Mouse (Mus musculus) midbrain, embryonic 16.5 days (tissue): ENCODE measurements around the gene Rin1. TPM values are rescaled to one million over a fixed set of nuclear protein-coding genes. Genes with fewer than 3 reads are reported as not detected.

Experiments
- ATAC-seq: fragments of 200-750 bp; cut with Nextera tagmentation; 2 replicates; pipeline ENCODE4 v1.8.0; 2017; ENCODE audit warnings: moderate TSS enrichment
- H3K27ac ChIP-seq: fragments of 300-500 bp; sonication (generic); 2 replicates; pipeline ENCODE4 v1.5.1; 2014; ENCODE audit warnings: mild to moderate bottlenecking, low read length, mixed read lengths
- H3K27me3 ChIP-seq: fragments of 300-500 bp; sonication (generic); 2 replicates; pipeline ENCODE4 v1.6.1; 2014; ENCODE audit warnings: low read depth, low read length, mixed read lengths; ENCODE audit not compliant: control insufficient read depth, insufficient read depth
- H3K36me3 ChIP-seq: fragments of 300-500 bp; sonication (generic); 2 replicates; pipeline ENCODE4 v1.6.1; 2014; ENCODE audit warnings: mild to moderate bottlenecking, low read length, moderate library complexity, mixed read lengths; ENCODE audit not compliant: control insufficient read depth, insufficient read depth
- H3K4me1 ChIP-seq: fragments of 300-500 bp; sonication (generic); 2 replicates; pipeline ENCODE4 v1.6.1; 2014; ENCODE audit warnings: mild to moderate bottlenecking, low read length, mixed read lengths; ENCODE audit not compliant: control insufficient read depth, insufficient read depth
- H3K4me2 ChIP-seq: fragments of 300-500 bp; sonication (generic); 2 replicates; pipeline ENCODE4 v1.6.1; 2014; ENCODE audit warnings: mild to moderate bottlenecking, low read length, mixed read lengths
- H3K4me3 ChIP-seq: fragments of 300-500 bp; sonication (generic); 2 replicates; pipeline ENCODE4 v1.5.1; 2014; ENCODE audit warnings: low read depth, mild to moderate bottlenecking, low read length, moderate library complexity, mixed read lengths
- H3K9ac ChIP-seq: fragments of 300-500 bp; sonication (generic); 2 replicates; pipeline ENCODE4 v1.6.1; 2014; ENCODE audit warnings: low read depth, low read length, mixed read lengths
- H3K9me3 ChIP-seq: fragments of 300-500 bp; sonication (generic); replicated peaks from 2 replicates; pipeline ENCODE4 v1.6.1; 2014; ENCODE audit warnings: mild to moderate bottlenecking, low read length, mixed read lengths; ENCODE audit not compliant: control insufficient read depth, poor library complexity, severe bottlenecking
- WGBS: fragments of 180-500 bp; shearing (Covaris S2); extraction: QIAGEN DNeasy Blood & Tissue Kit; methylation state at CpG from one replicate; pipeline ENCODE4 v1.1.7; 2014; 5-methylcytosine and 5-hydroxymethylcytosine counted together
- polyA plus RNA-seq: library from polyadenylated mRNA; unstranded; fragments of >200 nt; fragmentation: Nextera tagmentation; extraction: Ambion mirVana; gene quantifications from 2 replicates; pipeline ENCODE4 v1.2.1, GENCODE M21; 2015

The Rin1 gene
- polyA plus RNA-seq, 1 experiment from 2014 or later, result 1.5 TPM

DNA sequence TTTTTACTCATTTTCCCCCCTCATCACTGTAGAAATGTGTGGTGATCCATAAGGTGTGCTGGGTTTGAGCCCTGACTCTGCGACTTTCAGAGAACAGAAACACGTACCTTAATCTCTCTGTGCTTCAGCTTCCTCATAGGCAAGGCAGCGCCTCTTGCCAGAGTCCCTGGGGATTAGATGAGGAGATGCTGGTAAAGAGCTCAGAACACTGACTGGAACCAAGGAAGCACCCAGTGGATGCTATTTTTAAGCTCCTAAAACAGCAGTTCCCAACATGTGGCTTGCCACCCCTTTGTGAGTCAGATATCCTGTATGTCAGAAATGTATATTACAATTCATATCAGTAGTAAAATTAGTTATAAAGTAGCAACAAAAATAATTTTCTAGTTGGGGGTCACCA is 32.1 kb upstream of the Rin1 start:
- H3K27me3 ChIP-seq, result no peaks in the 10 kb centered on the region

DNA sequence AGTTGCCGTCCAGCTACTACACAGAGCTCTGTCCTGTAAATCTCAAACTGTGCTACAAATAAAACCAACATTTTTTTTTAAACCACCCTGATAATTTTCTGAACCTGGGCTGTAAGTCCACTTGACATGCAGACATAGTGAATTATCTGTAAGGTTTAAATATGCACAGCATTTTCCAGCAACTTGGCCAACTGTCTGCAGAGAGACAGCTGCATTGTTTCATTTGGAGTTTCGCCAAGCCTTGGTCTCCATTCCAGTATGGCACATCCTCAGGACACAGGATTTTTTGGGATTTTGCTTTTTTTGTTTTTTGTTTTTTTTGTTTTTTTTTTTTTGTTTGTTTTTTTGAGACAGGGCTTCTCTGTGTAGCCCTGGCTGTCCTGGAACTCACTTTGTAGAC is 28.9 kb upstream of the Rin1 start:
- no peak for ATAC-seq
- 85% methylated on average over 2 of the region's 2 CpGs for WGBS
- no peak overlapping the region for H3K4me2 ChIP-seq
- no peaks in the 10 kb centered on the region for H3K36me3 ChIP-seq
- H3K27me3 ChIP-seq, result no peaks in the 10 kb centered on the region
- H3K4me1 ChIP-seq, result peaks cover 4% of the 10 kb centered on the region; the same call in 1 of the 2 replicates
- no peak overlapping the region for H3K27ac ChIP-seq
- H3K9me3 ChIP-seq, result no peaks in the 10 kb centered on the region
- H3K4me3 ChIP-seq, result no peak overlapping the region
- H3K9ac ChIP-seq, result no peak overlapping the region

More for the DNA sequence above, 32.1 kb upstream of the Rin1 start:
- no peak overlapping the region for H3K9ac ChIP-seq
- no peaks in the 10 kb centered on the region for H3K4me1 ChIP-seq
- no peak for ATAC-seq
- WGBS, result 80% methylated on average over 3 of the region's 3 CpGs
- no peaks in the 10 kb centered on the region for H3K36me3 ChIP-seq
- no peak overlapping the region for H3K4me3 ChIP-seq
- H3K9me3 ChIP-seq, result no peaks in the 10 kb centered on the region
- no peak overlapping the region for H3K4me2 ChIP-seq
- H3K27ac ChIP-seq, result no peak overlapping the region

DNA sequence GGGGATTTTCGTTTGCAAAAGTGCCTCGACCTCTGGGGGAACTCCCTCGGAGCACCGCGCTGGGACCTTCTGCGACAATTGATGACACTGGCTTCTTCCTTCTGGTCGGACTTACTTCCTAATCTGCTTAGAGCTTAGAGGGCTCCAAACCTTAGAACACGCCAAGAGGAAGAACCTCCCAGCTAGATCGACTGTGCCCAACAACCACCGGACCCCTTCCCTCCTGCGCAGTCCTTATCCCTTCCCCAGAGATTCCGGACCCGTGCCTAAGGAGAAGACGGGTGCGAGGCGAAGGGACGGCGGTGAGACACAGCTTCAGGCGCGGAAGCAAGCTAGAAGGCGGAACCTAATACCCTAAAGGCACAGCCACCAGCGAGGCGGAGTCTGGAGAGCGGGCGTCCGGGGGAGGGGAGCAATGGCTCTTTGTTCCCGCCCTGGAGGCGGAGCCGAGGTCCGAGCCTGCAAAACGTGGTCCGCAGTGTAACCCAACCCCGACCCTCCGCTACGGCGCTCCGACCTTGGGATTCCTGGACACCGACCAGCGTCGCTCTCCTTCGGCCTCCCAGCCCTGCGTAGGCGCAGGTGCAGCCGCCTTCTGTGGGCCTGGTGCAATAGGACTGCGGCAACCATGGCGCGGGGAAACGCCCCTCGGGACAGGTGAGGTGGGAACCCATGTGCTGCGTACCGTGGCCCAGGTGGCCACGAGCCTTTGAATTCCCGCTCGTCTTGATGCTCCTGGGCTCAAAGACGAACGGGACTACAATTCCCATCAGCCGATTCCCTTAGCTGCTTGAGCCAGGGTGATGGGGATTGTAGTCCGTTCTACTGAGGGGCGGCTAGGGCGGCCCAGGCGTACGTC is 26.4 kb upstream of the Rin1 start, which contains the start of gene Slc29a2:
Gene Slc29a2 (plus strand): TSS at position 240 of the 859 bp plus-strand sequence.
- H3K4me3 ChIP-seq, result peak within 1 kb of the TSS; percentile 59
- WGBS, result under 1% methylated on average over 62 of the region's 62 CpGs
- H3K4me1 ChIP-seq, result peaks cover 4% of the 10 kb centered on the region; the same call in 1 of the 2 replicates
- no peaks in the 10 kb centered on the region for H3K27me3 ChIP-seq
- no peaks in the 10 kb centered on the region for H3K9me3 ChIP-seq
- peak within 1 kb of the TSS; percentile 63 for H3K4me2 ChIP-seq
- H3K27ac ChIP-seq, result peak within 1 kb of the TSS; percentile 92
- ATAC-seq, result peak; percentile 94
- H3K36me3 ChIP-seq, result 0 out of 2 replicates have a peak, but pooled peaks cover 2% of the 10 kb centered on the region
- H3K9ac ChIP-seq, result peak within 1 kb of the TSS; percentile 76

DNA sequence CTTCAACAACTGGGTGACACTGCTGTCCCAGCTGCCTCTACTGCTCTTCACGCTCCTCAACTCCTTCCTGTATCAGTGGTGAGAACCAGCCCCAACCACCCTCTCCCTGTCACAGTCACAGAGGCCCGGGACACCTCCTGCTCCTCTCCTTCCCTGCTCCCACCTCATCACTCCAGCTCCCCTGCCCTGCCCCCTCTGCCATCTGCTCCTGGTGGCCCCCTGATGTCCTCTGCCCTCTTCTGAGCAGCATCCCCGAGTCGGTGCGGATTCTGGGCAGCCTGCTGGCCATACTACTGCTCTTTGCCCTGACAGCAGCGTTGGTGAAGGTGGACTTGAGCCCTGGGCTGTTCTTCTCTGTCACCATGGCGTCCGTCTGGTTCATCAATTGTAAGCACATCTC is 24.2 kb upstream of the Rin1 start:
- Histone ChIP-seq H3K9ac (no peak overlapping the region), H3K27me3 (no peaks in the 10 kb centered on the region), H3K36me3 (peaks cover 16% of the 10 kb centered on the region; the same call in 1 of the 2 replicates), H3K9me3 (no peaks in the 10 kb centered on the region), H3K27ac (no peak overlapping the region), H3K4me1 (peaks cover 4% of the 10 kb centered on the region; the same call in 1 of the 2 replicates), H3K4me3 (no peak overlapping the region), H3K4me2 (no peak overlapping the region)
- 88% methylated on average over 8 of the region's 8 CpGs for WGBS
- ATAC-seq, result no peak

GRCm38 (mm10) chr19:5032686-5033085 is 17.6 kb upstream of the Rin1 start:
- H3K9me3 ChIP-seq, result no peaks in the 10 kb centered on the region
- H3K4me1 ChIP-seq, result peaks cover 4% of the 10 kb centered on the region; the same call in 1 of the 2 replicates
- ATAC-seq, result no peak
- H3K9ac ChIP-seq, result no peak overlapping the region
- H3K27ac ChIP-seq, result no peak overlapping the region
- no peak overlapping the region for H3K4me2 ChIP-seq
- H3K36me3 ChIP-seq, result peaks cover 22% of the 10 kb centered on the region; the same call in 1 of the 2 replicates
- no peak overlapping the region for H3K4me3 ChIP-seq
- 84% methylated on average over 3 of the region's 3 CpGs for WGBS
- no peaks in the 10 kb centered on the region for H3K27me3 ChIP-seq

DNA sequence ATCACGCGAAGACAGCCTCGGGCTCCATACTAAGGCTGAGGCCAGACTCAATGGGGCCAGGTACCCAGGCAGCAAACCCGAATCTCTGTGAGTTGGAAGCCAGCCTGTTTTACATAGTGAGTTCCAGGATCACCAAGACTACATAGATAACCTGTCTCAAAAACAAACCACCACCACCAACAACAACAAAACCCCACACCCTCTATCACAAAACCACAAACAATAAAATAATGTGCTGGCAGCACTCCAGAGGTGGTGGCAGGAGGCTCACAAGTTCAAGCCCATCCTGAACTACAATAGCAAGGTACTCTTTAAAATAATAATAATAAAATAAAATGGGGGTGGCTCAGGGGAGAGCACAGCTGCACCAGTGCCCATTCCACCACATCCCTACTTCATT is 13.7 kb upstream of the Rin1 start:
- Histone ChIP-seq H3K9me3 (no peaks in the 10 kb centered on the region), H3K9ac (no peak overlapping the region), H3K36me3 (0 out of 2 replicates have a peak, but pooled peaks cover 3% of the 10 kb centered on the region), H3K27ac (no peak overlapping the region), H3K4me1 (peaks cover 22% of the 10 kb centered on the region), H3K4me2 (no peak overlapping the region), H3K4me3 (no peak overlapping the region), H3K27me3 (no peaks in the 10 kb centered on the region)
- WGBS, result 81% methylated on average over 4 of the region's 4 CpGs
- ATAC-seq, result no peak

DNA sequence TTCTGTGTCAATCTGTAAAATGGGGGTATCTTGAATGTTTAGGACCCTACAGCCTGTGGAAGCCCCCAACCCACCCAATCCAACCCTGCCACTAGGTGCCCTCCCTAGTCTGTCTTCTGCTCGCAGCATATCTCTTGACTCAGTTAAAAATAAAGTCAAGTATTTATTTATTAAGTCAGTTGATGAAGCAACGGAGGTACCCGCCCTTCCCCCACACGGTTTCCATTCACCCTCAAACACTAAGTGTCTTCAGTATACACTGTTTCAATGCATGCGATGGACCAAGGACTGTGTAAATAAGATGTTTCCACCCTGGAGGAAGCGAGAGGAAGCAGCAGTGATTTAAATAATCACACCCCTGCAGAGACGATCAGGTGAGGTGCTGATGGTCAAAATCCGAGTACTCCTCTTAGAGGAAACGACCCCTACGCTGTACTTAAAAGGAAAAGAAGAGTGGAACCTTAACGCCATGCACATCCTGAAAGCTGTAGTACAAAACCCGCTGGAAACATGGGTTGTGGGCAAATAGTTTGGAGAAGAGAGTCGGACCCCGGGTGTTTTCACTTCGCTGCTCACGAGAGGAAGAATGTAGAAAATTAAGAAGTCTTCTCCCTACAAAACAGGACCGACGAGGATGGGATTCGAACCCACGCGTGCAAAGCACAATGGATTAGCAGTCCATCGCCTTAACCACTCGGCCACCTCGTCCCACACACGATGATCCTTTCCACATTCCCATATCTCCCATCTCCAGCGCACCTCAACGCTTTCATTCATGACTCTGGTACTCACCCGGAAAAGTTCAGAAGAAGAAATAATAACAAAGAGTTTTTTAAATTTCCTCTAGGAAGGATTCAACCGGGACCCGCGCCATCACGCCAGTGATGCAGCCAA is 12.4 kb upstream of the Rin1 start:
- no peaks in the 10 kb centered on the region for H3K27me3 ChIP-seq
- peaks cover 27% of the 10 kb centered on the region for H3K4me1 ChIP-seq
- peak overlapping the region; percentile 87 for H3K27ac ChIP-seq
- peak overlapping the region; percentile 95 for H3K9ac ChIP-seq
- peak overlapping the region; percentile 90 for H3K4me2 ChIP-seq
- peak; percentile 57 for ATAC-seq
- peak overlapping the region; percentile 70 for H3K4me3 ChIP-seq
- 6% methylated on average over 32 of the region's 32 CpGs for WGBS
- no peaks in the 10 kb centered on the region for H3K9me3 ChIP-seq
- no peaks in the 10 kb centered on the region; the same call in 1 of the 2 replicates for H3K36me3 ChIP-seq

GRCm38 (mm10) chr19:5038709-5039156 is 11.5 kb upstream of the Rin1 start, which contains the start of the genes B4gat1 and AC124502.3:
TSS of gene B4gat1 (plus strand) at chr19:5038826.
TSS of gene AC124502.3 (plus strand) at chr19:5038891.
- peak within 1 kb of the TSS; percentile 95 for H3K9ac ChIP-seq
- no peaks in the 10 kb centered on the region for H3K9me3 ChIP-seq
- H3K4me2 ChIP-seq, result peak within 1 kb of the TSS; percentile 90
- H3K4me3 ChIP-seq, result peak within 1 kb of the TSS; percentile 70
- H3K4me1 ChIP-seq, result peaks cover 27% of the 10 kb centered on the region
- H3K36me3 ChIP-seq, result no peaks in the 10 kb centered on the region; the same call in 1 of the 2 replicates
- peak; percentile 94 for ATAC-seq
- H3K27ac ChIP-seq, result peak within 1 kb of the TSS; percentile 87
- no peaks in the 10 kb centered on the region for H3K27me3 ChIP-seq
- WGBS, result 0% methylated on average over 44 of the region's 44 CpGs
